Mouse (Mus musculus) E14TG2a.4 (cell line): ENCODE results near the gene Fbn1.

Source experiments
- CTCF ChIP-seq: conservative IDR thresholded peaks from 2 replicates; pipeline ENCODE4 v1.5.1; 2014; ENCODE audit warnings: low read length
- NANOG ChIP-seq: IDR thresholded peaks from 2 replicates; pipeline ENCODE4 v1.6.1; 2014; ENCODE audit warnings: borderline replicate concordance, low read length, mixed read lengths
- POU5F1 ChIP-seq: IDR thresholded peaks from 2 replicates; pipeline ENCODE4 v1.6.1; 2014; ENCODE audit warnings: low read length, borderline replicate concordance

DNA sequence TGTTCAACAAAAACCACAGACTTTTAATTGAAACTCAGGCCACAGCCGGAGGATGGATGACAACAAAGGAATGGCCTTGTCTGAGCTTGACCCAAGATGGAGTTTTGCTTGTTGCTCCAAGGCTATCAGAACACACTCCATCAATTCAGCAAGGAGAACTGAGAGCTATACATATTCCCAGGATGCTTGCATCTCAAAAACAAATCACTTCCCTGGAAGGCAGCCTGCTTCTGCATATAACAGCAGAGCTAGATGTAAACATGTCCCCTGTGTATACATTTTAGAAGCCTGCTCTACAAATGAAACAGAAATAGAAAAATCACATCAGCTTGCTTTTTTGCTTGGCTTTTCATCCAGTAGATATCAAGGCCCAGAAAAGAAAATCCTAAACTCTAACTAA, 105.5 kb downstream of the Fbn1 start:
- TF ChIP-seq CTCF (no peak), POU5F1 (no peak), NANOG (no peak)
